Mouse (Mus musculus) lung, postnatal 0 days (tissue): Measurements from ENCODE around the gene Tmem219. TPM values are rescaled to one million over a fixed set of nuclear protein-coding genes. Genes with fewer than 3 reads are reported as not detected.

ENCODE experiments used
- ATAC-seq: fragments of 200-750 bp; cut with Nextera tagmentation; 2 replicates; pipeline ENCODE4 v1.8.0; 2017; ENCODE audit warnings: moderate library complexity
- DNase-seq: peaks from one replicate; pipeline ENCODE4 v3.0.0-alpha.2; 2016; ENCODE audit warnings: low spot score
- H3K27ac ChIP-seq: fragments of 300-500 bp; sonication (generic); 2 replicates; pipeline ENCODE4 v1.5.1; 2014; ENCODE audit warnings: antibody characterized with exemption, mild to moderate bottlenecking, low read length, mixed read lengths
- H3K27me3 ChIP-seq: fragments of 300-500 bp; sonication (generic); replicated peaks from 2 replicates; pipeline ENCODE4 v1.6.1; 2014; ENCODE audit warnings: low read length, mixed read lengths; ENCODE audit not compliant: insufficient read depth
- H3K36me3 ChIP-seq: fragments of 300-500 bp; sonication (generic); 2 replicates; pipeline ENCODE4 v1.6.1; 2014; ENCODE audit warnings: low read length, mixed read lengths; ENCODE audit not compliant: insufficient read depth
- H3K4me1 ChIP-seq: fragments of 300-500 bp; sonication (generic); 2 replicates; pipeline ENCODE4 v1.6.1; 2014; ENCODE audit warnings: antibody characterized with exemption, low read depth, low read length, mixed read lengths; ENCODE audit not compliant: insufficient read depth
- H3K4me2 ChIP-seq: fragments of 300-500 bp; sonication (generic); replicated peaks from 2 replicates; pipeline ENCODE4 v1.6.1; 2014; ENCODE audit warnings: low read depth, mild to moderate bottlenecking, low read length, moderate library complexity, mixed read lengths
- H3K4me3 ChIP-seq: fragments of 300-500 bp; sonication (generic); 2 replicates; pipeline ENCODE4 v1.5.1; 2014; ENCODE audit warnings: low read depth, low read length
- H3K9ac ChIP-seq: fragments of 300-500 bp; sonication (generic); replicated peaks from 2 replicates; pipeline ENCODE4 v1.6.1; 2014; ENCODE audit warnings: low read depth, mild to moderate bottlenecking
- H3K9me3 ChIP-seq: fragments of 300-500 bp; sonication (generic); 2 replicates; pipeline ENCODE4 v1.6.1; 2016; ENCODE audit warnings: low read length, mixed read lengths
- CTCF ChIP-seq: IDR thresholded peaks from 2 replicates; pipeline ENCODE4 v1.5.1; 2016; ENCODE audit warnings: antibody characterized with exemption, mild to moderate bottlenecking
- EP300 ChIP-seq: IDR thresholded peaks from 2 replicates; pipeline ENCODE4 v1.6.1; 2016; ENCODE audit warnings: antibody characterized with exemption, mild to moderate bottlenecking, control low read depth
- whole genome bisulfite sequencing: fragments of 180-500 bp; shearing (Covaris S2); extraction: QIAGEN DNeasy Blood & Tissue Kit; methylation state at CpG from one replicate; pipeline ENCODE4 v1.1.7; 2014; 5-methylcytosine and 5-hydroxymethylcytosine counted together
- polyA plus RNA-seq: library from polyadenylated mRNA; unstranded; fragments of >200 nt; fragmentation: Nextera tagmentation; extraction: Ambion mirVana; gene quantifications from 2 replicates; pipeline ENCODE4 v1.2.1, GENCODE M21; 2015

The Tmem219 gene
- polyA plus RNA-seq, 1 experiment from 2014 or later: 45.0 TPM

DNA sequence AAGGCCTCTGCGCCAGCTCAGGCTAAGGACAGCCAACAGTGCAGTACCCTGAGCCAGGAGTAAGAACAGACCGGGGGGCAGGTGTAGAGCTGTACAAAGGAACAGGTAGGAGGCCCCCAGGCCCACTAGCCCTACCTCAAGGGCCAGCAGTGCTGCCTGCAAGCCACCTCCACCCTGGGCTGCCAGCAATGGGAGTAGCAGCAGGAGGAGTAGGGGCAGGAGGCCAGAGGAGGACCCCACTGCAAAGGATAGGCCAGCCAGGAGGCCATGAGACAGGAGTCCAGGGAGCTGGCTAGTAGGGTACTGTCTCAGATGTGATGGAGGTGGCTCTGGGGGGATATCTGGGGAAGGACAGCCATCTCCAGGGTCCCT is 52.2 kb downstream of the Tmem219 start:
- no peak for TF ChIP-seq CTCF
- TF ChIP-seq EP300: no peak
- no peak for DNase-seq
- Histone ChIP-seq H3K27me3 (no peaks in the 10 kb centered on the region), H3K4me3 (no peak overlapping the region), H3K9me3 (no peaks in the 10 kb centered on the region), H3K4me1 (no peaks in the 10 kb centered on the region), H3K9ac (no peak overlapping the region), H3K4me2 (no peak overlapping the region), H3K27ac (no peak overlapping the region), H3K36me3 (peaks cover 78% of the 10 kb centered on the region)
- 96% methylated on average over 2 of the region's 2 CpGs for WGBS
- ATAC-seq: no peak

GRCm38 (mm10) chr7:126869780-126870519 is 52.8 kb downstream of the Tmem219 start:
- H3K4me1 ChIP-seq: no peaks in the 10 kb centered on the region
- H3K4me3 ChIP-seq: no peak overlapping the region
- no peak overlapping the region for H3K9ac ChIP-seq
- no peaks in the 10 kb centered on the region for H3K27me3 ChIP-seq
- 92% methylated on average over 23 of the region's 23 CpGs for WGBS
- H3K4me2 ChIP-seq: no peak overlapping the region
- no peak for ATAC-seq
- no peak for DNase-seq
- H3K27ac ChIP-seq: no peak overlapping the region
- TF ChIP-seq EP300 (no peak), CTCF (no peak)
- no peaks in the 10 kb centered on the region for H3K9me3 ChIP-seq
- peaks cover 78% of the 10 kb centered on the region for H3K36me3 ChIP-seq

- Histone ChIP-seq H3K36me3 (peaks cover 65% of the 10 kb centered on the region), H3K4me2 (no peak overlapping the region), H3K9ac (no peak overlapping the region), H3K4me3 (no peak overlapping the region), H3K27ac (peak overlapping the region; percentile 48), H3K4me1 (no peaks in the 10 kb centered on the region), H3K9me3 (no peaks in the 10 kb centered on the region), H3K27me3 (no peaks in the 10 kb centered on the region)
- TF ChIP-seq CTCF: no peak
- no peak for TF ChIP-seq EP300
- DNase-seq (peak; percentile 46), ATAC-seq (peak; percentile 83)
- WGBS: 58% methylated on average over 12 of the region's 12 CpGs
These were observed 54.7 kb downstream of the Tmem219 start for GRCm38 (mm10) chr7:126868003-126868402.

- ATAC-seq (peak; percentile 82), DNase-seq (peak; percentile 55)
- WGBS: 62% methylated on average over 2 of the region's 2 CpGs
- Histone ChIP-seq H3K27ac (peak overlapping the region; percentile 48; the same call in 1 of the 2 replicates), H3K9ac (no peak overlapping the region), H3K27me3 (no peaks in the 10 kb centered on the region), H3K36me3 (peaks cover 60% of the 10 kb centered on the region), H3K4me3 (no peak overlapping the region), H3K4me2 (no peak overlapping the region), H3K4me1 (no peaks in the 10 kb centered on the region), H3K9me3 (no peaks in the 10 kb centered on the region)
- no peak for TF ChIP-seq CTCF
- peak; percentile 73 for TF ChIP-seq EP300
These were observed 55.2 kb downstream of the Tmem219 start for GRCm38 (mm10) chr7:126867534-126867933.

DNA sequence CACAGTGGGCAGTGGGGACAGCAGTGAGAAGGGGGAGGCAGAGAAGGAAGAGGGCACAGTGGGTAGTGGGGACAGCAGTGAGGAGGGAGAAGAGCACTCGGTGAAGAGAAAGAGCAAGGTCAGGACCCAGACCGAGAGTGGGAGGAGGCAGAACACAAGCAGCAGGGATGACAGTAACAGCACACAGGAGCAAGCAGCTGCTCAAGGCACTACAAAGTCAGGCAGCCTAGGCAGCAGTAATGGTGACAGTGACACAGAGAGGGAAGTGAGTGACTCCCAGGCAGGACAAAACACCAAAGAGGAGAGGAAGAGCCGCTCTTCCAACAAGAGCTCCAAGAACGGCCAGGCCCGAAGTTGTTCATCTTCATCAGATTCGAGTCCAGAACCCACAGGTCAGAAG is 58.9 kb downstream of the Tmem219 start:
- Histone ChIP-seq H3K9ac (no peak overlapping the region), H3K27me3 (no peaks in the 10 kb centered on the region), H3K36me3 (peaks cover 28% of the 10 kb centered on the region), H3K4me1 (peaks cover 6% of the 10 kb centered on the region; the same call in 1 of the 2 replicates), H3K4me2 (no peak overlapping the region), H3K27ac (no peak overlapping the region), H3K4me3 (no peak overlapping the region), H3K9me3 (no peaks in the 10 kb centered on the region)
- ATAC-seq: no peak
- no peak for TF ChIP-seq EP300
- no peak for TF ChIP-seq CTCF
- no peak for DNase-seq
- 51% methylated on average over 6 of the region's 6 CpGs for WGBS

DNA sequence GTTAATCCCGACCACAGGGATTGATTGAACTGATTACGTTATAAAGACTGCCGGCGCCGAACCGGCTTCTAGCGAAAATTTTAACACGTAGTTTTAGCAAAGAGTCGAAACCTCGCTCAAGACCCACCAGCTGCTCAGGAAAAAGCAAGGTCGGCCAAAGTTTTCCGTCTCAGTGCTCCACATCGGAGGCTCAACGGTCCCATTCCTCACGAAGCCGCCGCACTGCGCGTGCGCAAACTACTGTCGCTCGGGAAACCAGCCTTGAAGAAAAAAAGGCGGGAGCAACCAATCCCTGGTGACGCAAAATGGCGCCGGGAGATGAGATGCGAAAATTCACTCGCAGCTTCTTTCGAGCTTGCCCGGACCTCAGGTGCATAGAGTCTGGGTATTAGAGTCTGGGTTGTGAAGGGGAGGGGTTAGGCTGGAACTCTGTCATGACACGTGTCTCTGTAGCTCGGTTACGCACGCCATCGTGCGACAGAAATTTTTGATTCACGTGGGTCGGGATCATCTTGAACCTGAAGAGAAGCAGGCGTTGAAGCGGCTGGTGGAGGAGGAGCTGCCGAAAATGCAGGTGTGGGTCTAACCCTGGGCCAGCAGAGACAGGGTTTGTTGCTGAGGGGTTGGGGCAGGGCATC is 60.5 kb downstream of the Tmem219 start, which contains the start of gene Ino80e:
Ino80e (minus strand) TSS at position 231 of the 638 bp plus-strand sequence.
- TF ChIP-seq EP300: no peak
- TF ChIP-seq CTCF: peak; percentile 17; the same call in 1 of the 2 replicates
- WGBS: under 1% methylated on average over 41 of the region's 41 CpGs
- ATAC-seq (peak; percentile 84), DNase-seq (peak; percentile 96)
- Histone ChIP-seq H3K9ac (peak within 1 kb of the TSS; percentile 44), H3K27me3 (no peaks in the 10 kb centered on the region), H3K4me2 (peak within 1 kb of the TSS; percentile 71), H3K4me3 (peak within 1 kb of the TSS; percentile 61), H3K27ac (peak within 1 kb of the TSS; percentile 66; the same call in 1 of the 2 replicates), H3K36me3 (peaks cover 24% of the 10 kb centered on the region), H3K9me3 (no peaks in the 10 kb centered on the region), H3K4me1 (peaks cover 6% of the 10 kb centered on the region; the same call in 1 of the 2 replicates)
